Mouse (Mus musculus): ENCODE measurements around the gene Ddx4. TPM values are rescaled to one million over a fixed set of nuclear protein-coding genes. Genes with fewer than 3 reads are reported as not detected.

Gene Ddx4
- 0.78 and 1.5 TPM in 2 replicates for polyA plus RNA-seq (2015; fragmentation: Nextera tagmentation; extraction: Ambion mirVana)

DNA sequence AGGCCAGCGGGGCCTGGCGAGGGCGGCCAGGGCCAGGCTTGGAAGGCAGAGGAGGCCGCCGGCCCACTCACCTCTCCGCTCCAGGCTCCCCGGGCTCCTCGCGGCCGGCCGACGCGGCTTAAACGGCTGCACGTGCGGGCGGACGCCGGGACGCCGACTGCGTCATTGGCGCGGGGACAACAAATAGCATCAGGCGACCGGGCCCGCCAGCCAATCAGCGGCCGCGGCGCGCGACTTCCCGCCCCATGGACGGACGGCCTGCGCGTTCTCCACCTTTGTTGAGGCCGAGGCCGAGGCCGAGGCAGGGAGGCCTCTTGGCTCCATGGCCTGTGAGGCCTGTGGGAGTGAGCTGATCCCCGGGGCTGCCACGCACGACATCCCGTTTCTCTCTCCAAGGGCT is at the start of gene Ddx4:
Gene Ddx4 (minus strand): TSS at position 271 of the 400 bp plus-strand sequence.
- no peaks in the 10 kb centered on the region for H3K36me3 ChIP-seq
- no peaks in the 10 kb centered on the region for H3K4me1 ChIP-seq (replicated peaks)
- 0 out of 2 replicates have a peak, but pooled peaks cover 2% of the 10 kb centered on the region for H3K27me3 ChIP-seq
- H3K4me3 ChIP-seq = 0 out of 2 replicates have a peak within 1 kb of the TSS, but pooled peaks have one; percentile 3
- H3K9ac ChIP-seq = no peak within 1 kb of the TSS
- H3K4me2 ChIP-seq = no peak within 1 kb of the TSS
- no peak for ATAC-seq (ENCODE audit: low FRiP score)
- no peak within 1 kb of the TSS for H3K27ac ChIP-seq
- peaks cover 8% of the 10 kb centered on the region for H3K9me3 ChIP-seq
- WGBS = 64% methylated on average over 45 of the region's 45 CpGs

- H3K36me3 ChIP-seq = peaks cover 57% of the 10 kb centered on the region
- no peak overlapping the region for H3K27ac ChIP-seq
- H3K9me3 ChIP-seq = no peaks in the 10 kb centered on the region
- no peaks in the 10 kb centered on the region for H3K27me3 ChIP-seq
- H3K4me2 ChIP-seq = no peak overlapping the region
- ATAC-seq (ENCODE audit: low FRiP score) = no peak
- no peaks in the 10 kb centered on the region for H3K4me1 ChIP-seq (replicated peaks)
- H3K4me3 ChIP-seq = no peak overlapping the region
- no peak overlapping the region for H3K9ac ChIP-seq
- 90% methylated on average over 8 of the region's 8 CpGs for WGBS
Observed at GRCm38 (mm10) chr13:112701256-112701655, 49.0 kb upstream of the Ddx4 start.

- H3K9ac ChIP-seq = no peak overlapping the region
- H3K27me3 ChIP-seq = no peaks in the 10 kb centered on the region
- no peak overlapping the region for H3K4me3 ChIP-seq
- H3K4me1 ChIP-seq (replicated peaks) = no peaks in the 10 kb centered on the region
- 96% methylated on average over 8 of the region's 8 CpGs for WGBS
- no peak overlapping the region for H3K4me2 ChIP-seq
- H3K36me3 ChIP-seq = peaks cover 42% of the 10 kb centered on the region
- peak; percentile 63; the same call in 1 of the 2 replicates for ATAC-seq (ENCODE audit: low FRiP score)
- no peak overlapping the region for H3K27ac ChIP-seq
- no peaks in the 10 kb centered on the region for H3K9me3 ChIP-seq
Observed at GRCm38 (mm10) chr13:112695526-112696240, 43.4 kb upstream of the Ddx4 start.

DNA sequence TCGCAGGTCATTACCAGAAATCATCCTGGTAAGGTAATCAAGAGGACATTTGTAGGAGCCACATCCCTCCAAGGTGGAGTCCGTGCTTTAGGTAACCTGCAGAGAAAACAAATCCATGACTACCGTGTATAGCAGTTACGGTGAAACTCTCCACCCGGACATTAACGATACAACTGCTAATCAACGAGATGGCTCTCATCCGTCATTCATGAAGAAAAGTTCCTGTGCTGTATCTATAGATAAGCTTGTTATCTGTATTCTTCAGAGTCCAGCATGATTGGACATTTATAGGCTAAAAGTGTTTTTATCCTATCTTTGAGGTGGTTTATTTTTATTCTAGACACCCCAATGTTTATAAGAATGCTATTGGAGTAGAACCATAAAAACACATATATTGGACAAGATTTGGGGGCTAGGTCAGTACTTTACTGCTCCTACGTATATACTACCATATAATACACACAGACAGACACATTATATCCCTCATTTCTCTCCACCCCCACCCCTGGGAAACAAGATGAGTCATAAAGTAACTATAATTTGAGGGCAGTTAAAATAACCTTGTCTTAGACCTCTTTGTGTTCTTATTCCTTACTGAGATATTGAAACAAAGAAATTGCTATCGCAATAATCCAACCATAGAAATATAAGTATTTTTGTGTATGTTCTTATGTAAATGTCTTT is 40.7 kb upstream of the Ddx4 start:
- Histone ChIP-seq H3K4me2 (no peak overlapping the region), H3K4me3 (no peak overlapping the region), H3K9me3 (no peaks in the 10 kb centered on the region), H3K4me1 (replicated peaks) (no peaks in the 10 kb centered on the region), H3K27ac (no peak overlapping the region), H3K36me3 (peaks cover 24% of the 10 kb centered on the region), H3K9ac (no peak overlapping the region), H3K27me3 (no peaks in the 10 kb centered on the region)
- 93% methylated on average over 10 of the region's 10 CpGs for WGBS
- ATAC-seq (ENCODE audit: low FRiP score) = no peak

- no peaks in the 10 kb centered on the region for H3K9me3 ChIP-seq
- ATAC-seq (ENCODE audit: low FRiP score) = no peak
- no peaks in the 10 kb centered on the region for H3K27me3 ChIP-seq
- no peak overlapping the region for H3K27ac ChIP-seq
- H3K36me3 ChIP-seq = peaks cover 19% of the 10 kb centered on the region; the same call in 1 of the 2 replicates
- no peak overlapping the region for H3K4me3 ChIP-seq
- WGBS = 88% methylated on average over 2 of the region's 2 CpGs
- H3K4me1 ChIP-seq (replicated peaks) = no peaks in the 10 kb centered on the region
- no peak overlapping the region for H3K9ac ChIP-seq
- H3K4me2 ChIP-seq = no peak overlapping the region
Observed at GRCm38 (mm10) chr13:112686155-112686554, 33.9 kb upstream of the Ddx4 start.

DNA sequence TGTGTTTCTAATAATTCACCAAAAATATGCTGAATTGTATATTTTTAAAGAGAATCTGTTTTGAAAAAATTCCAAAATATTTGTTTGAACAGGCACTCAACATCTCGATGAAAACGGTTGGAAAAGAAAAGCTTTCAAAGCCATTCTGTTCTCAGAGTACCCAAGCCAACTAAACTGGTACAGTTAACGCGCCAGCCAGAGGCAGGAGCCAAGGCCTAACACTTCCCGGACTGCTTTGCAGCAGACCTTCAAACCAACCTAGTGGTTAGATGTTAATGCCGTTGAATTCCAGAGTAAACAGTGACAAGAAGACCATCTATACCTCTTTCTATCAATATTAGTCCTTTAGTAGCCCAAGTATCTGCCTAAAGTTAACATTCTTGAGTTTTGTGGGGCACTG is 31.7 kb upstream of the Ddx4 start:
- Histone ChIP-seq H3K9ac (no peak overlapping the region), H3K36me3 (0 out of 2 replicates have a peak, but pooled peaks cover 15% of the 10 kb centered on the region), H3K4me3 (no peak overlapping the region), H3K4me2 (no peak overlapping the region), H3K27ac (no peak overlapping the region), H3K4me1 (replicated peaks) (no peaks in the 10 kb centered on the region), H3K27me3 (no peaks in the 10 kb centered on the region), H3K9me3 (no peaks in the 10 kb centered on the region)
- 87% methylated on average over 6 of the region's 6 CpGs for WGBS
- ATAC-seq (ENCODE audit: low FRiP score) = no peak

DNA sequence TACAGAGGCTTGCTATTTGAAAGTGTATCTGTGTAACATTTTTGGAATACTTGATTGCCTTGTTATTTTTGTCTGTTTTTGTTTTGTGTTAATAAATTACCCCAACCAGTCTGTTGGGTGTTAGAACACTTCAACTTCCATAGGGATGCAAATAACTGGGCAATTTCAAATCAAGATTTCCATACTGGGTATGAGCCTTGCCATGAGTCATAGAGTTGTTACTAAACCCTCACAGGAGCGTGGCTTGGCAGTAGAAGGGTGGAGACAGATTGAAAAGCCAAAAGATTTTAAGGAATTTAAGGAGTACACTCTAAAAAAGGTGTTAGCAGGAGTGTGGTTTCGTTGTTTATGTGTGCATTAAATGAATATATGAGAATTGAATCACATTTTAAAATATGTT is 31.0 kb upstream of the Ddx4 start:
- no peaks in the 10 kb centered on the region for H3K4me1 ChIP-seq (replicated peaks)
- no peaks in the 10 kb centered on the region for H3K27me3 ChIP-seq
- no peak overlapping the region for H3K4me3 ChIP-seq
- H3K27ac ChIP-seq = no peak overlapping the region
- 84% methylated on average over 2 of the region's 2 CpGs for WGBS
- H3K9me3 ChIP-seq = no peaks in the 10 kb centered on the region
- ATAC-seq (ENCODE audit: low FRiP score) = no peak
- no peak overlapping the region for H3K9ac ChIP-seq
- H3K4me2 ChIP-seq = no peak overlapping the region
- peaks cover 19% of the 10 kb centered on the region for H3K36me3 ChIP-seq

- 92% methylated on average over 4 of the region's 4 CpGs for WGBS
- H3K27me3 ChIP-seq = no peaks in the 10 kb centered on the region
- no peak overlapping the region for H3K9ac ChIP-seq
- H3K9me3 ChIP-seq = no peaks in the 10 kb centered on the region
- H3K4me1 ChIP-seq (replicated peaks) = peaks cover 3% of the 10 kb centered on the region; the same call in 1 of the 2 replicates
- no peak overlapping the region for H3K4me3 ChIP-seq
- H3K27ac ChIP-seq = no peak overlapping the region
- no peak for ATAC-seq (ENCODE audit: low FRiP score)
- H3K36me3 ChIP-seq = peaks cover 15% of the 10 kb centered on the region
- H3K4me2 ChIP-seq = no peak overlapping the region
Observed at GRCm38 (mm10) chr13:112678154-112678553, 25.9 kb upstream of the Ddx4 start.

- H3K27ac ChIP-seq = no peak overlapping the region
- no peaks in the 10 kb centered on the region for H3K27me3 ChIP-seq
- WGBS = 19% methylated on average over 9 of the region's 9 CpGs
- no peak overlapping the region for H3K4me3 ChIP-seq
- H3K9me3 ChIP-seq = no peaks in the 10 kb centered on the region
- peaks cover 38% of the 10 kb centered on the region for H3K36me3 ChIP-seq
- H3K9ac ChIP-seq = no peak overlapping the region
- no peak overlapping the region for H3K4me2 ChIP-seq
- peak; percentile 72; the same call in 1 of the 2 replicates for ATAC-seq (ENCODE audit: low FRiP score)
- H3K4me1 ChIP-seq (replicated peaks) = peaks cover 3% of the 10 kb centered on the region; the same call in 1 of the 2 replicates
Observed at GRCm38 (mm10) chr13:112673899-112674447, 21.7 kb upstream of the Ddx4 start.

- peaks cover 28% of the 10 kb centered on the region for H3K36me3 ChIP-seq
- H3K4me3 ChIP-seq = no peak overlapping the region
- H3K9ac ChIP-seq = no peak overlapping the region
- H3K27ac ChIP-seq = no peak overlapping the region
- H3K27me3 ChIP-seq = no peaks in the 10 kb centered on the region
- 88% methylated on average over 6 of the region's 6 CpGs for WGBS
- no peak overlapping the region for H3K4me2 ChIP-seq
- no peaks in the 10 kb centered on the region for H3K9me3 ChIP-seq
- no peak for ATAC-seq (ENCODE audit: low FRiP score)
- peaks cover 3% of the 10 kb centered on the region; the same call in 1 of the 2 replicates for H3K4me1 ChIP-seq (replicated peaks)
Observed at GRCm38 (mm10) chr13:112672797-112673196, 20.5 kb upstream of the Ddx4 start.

- H3K27ac ChIP-seq = no peak overlapping the region
- H3K4me2 ChIP-seq = no peak overlapping the region
- no peak for ATAC-seq (ENCODE audit: low FRiP score)
- H3K9ac ChIP-seq = no peak overlapping the region
- H3K36me3 ChIP-seq = peaks cover 23% of the 10 kb centered on the region
- H3K4me3 ChIP-seq = no peak overlapping the region
- H3K27me3 ChIP-seq = no peaks in the 10 kb centered on the region
- H3K4me1 ChIP-seq (replicated peaks) = peaks cover 3% of the 10 kb centered on the region; the same call in 1 of the 2 replicates
- 69% methylated on average over 13 of the region's 13 CpGs for WGBS
- H3K9me3 ChIP-seq = no peaks in the 10 kb centered on the region
Observed at GRCm38 (mm10) chr13:112671708-112672107, 19.4 kb upstream of the Ddx4 start.

DNA sequence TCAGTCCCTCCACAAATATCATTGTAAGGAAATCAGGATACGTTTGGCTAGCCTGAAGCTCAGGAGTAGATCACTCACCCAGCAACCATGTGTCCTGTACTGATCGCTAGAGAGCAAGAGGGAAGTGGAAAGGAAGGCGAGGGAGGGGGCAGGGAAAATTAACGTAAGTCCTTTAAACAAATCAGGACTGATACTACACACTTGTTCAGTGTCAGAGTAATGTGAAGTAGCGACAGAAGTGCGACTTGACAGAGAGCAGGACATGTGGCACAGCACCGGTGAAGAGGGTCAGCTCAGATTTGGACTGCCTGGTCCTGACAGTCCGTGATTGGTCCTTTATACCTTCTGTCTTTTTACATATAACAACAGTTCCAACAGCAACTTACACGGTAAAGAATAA is 14.9 kb upstream of the Ddx4 start:
- 89% methylated on average over 9 of the region's 9 CpGs for WGBS
- H3K9ac ChIP-seq = no peak overlapping the region
- no peak overlapping the region for H3K4me3 ChIP-seq
- ATAC-seq (ENCODE audit: low FRiP score) = no peak
- H3K4me1 ChIP-seq (replicated peaks) = no peaks in the 10 kb centered on the region
- no peak overlapping the region for H3K27ac ChIP-seq
- no peaks in the 10 kb centered on the region for H3K9me3 ChIP-seq
- no peak overlapping the region for H3K4me2 ChIP-seq
- H3K36me3 ChIP-seq = peaks cover 23% of the 10 kb centered on the region
- no peaks in the 10 kb centered on the region for H3K27me3 ChIP-seq
